Mouse (Mus musculus) splenic B cell, adult 2 months (primary cell): ENCODE data around the gene Asb9.

Source experiments
- DNase-seq: peaks from one replicate; pipeline ENCODE4 v3.0.0-alpha.2; 2011; ENCODE audit warnings: low read depth, low spot score
- H3K27me3 ChIP-seq: 2 replicates; pipeline ENCODE4 v1.6.1; 2012; ENCODE audit warnings: mild to moderate bottlenecking, low read length, moderate library complexity, mixed read lengths; ENCODE audit not compliant: control insufficient read depth, poor library complexity, insufficient read depth, severe bottlenecking
- H3K36me3 ChIP-seq: 2 replicates; pipeline ENCODE4 v1.6.1; 2012; ENCODE audit warnings: mild to moderate bottlenecking, low read length, moderate library complexity, mixed read lengths; ENCODE audit not compliant: control insufficient read depth, poor library complexity, insufficient read depth, severe bottlenecking

Gene Asb9

GRCm38 (mm10) chrX:164505709-164506498, at the start of gene Asb9:
Gene Asb9 (plus strand): TSS chrX:164506327.
- Histone ChIP-seq H3K27me3 (no peaks in the 10 kb centered on the region), H3K36me3 (no peaks in the 10 kb centered on the region)
- DNase-seq, result no peak

GRCm38 (mm10) chrX:164459205-164459878, 46.8 kb upstream of the Asb9 start:
- no peak for DNase-seq
- Histone ChIP-seq H3K27me3 (no peaks in the 10 kb centered on the region), H3K36me3 (no peaks in the 10 kb centered on the region)

GRCm38 (mm10) chrX:164502258-164502657, 3.9 kb upstream of the Asb9 start:
- no peak for DNase-seq
- no peaks in the 10 kb centered on the region for H3K36me3 ChIP-seq
- H3K27me3 ChIP-seq, result no peaks in the 10 kb centered on the region

GRCm38 (mm10) chrX:164507068-164507467, 941 bp downstream of the Asb9 start:
- Histone ChIP-seq H3K36me3 (no peaks in the 10 kb centered on the region), H3K27me3 (no peaks in the 10 kb centered on the region)
- DNase-seq, result no peak

- Histone ChIP-seq H3K27me3 (no peaks in the 10 kb centered on the region), H3K36me3 (no peaks in the 10 kb centered on the region)
- no peak for DNase-seq
These were observed 2.6 kb downstream of the Asb9 start for GRCm38 (mm10) chrX:164508728-164509127.

- Histone ChIP-seq H3K27me3 (no peaks in the 10 kb centered on the region), H3K36me3 (no peaks in the 10 kb centered on the region)
- no peak for DNase-seq
These were observed 16.0 kb downstream of the Asb9 start for GRCm38 (mm10) chrX:164522138-164522537.

GRCm38 (mm10) chrX:164526566-164526965, 20.4 kb downstream of the Asb9 start:
- no peaks in the 10 kb centered on the region for H3K36me3 ChIP-seq
- DNase-seq, result no peak

GRCm38 (mm10) chrX:164541436-164542317, 35.5 kb downstream of the Asb9 start:
- Histone ChIP-seq H3K36me3 (no peaks in the 10 kb centered on the region), H3K27me3 (no peaks in the 10 kb centered on the region)
- DNase-seq, result peak; percentile 35

More at GRCm38 (mm10) chrX:164526566-164526965, 20.4 kb downstream of the Asb9 start:
- no peaks in the 10 kb centered on the region for H3K27me3 ChIP-seq

GRCm38 (mm10) chrX:164570195-164570594, 64.1 kb downstream of the Asb9 start:
- DNase-seq, result no peak
- Histone ChIP-seq H3K36me3 (no peaks in the 10 kb centered on the region), H3K27me3 (no peaks in the 10 kb centered on the region)

GRCm38 (mm10) chrX:164576967-164577366, 70.8 kb downstream of the Asb9 start:
- no peaks in the 10 kb centered on the region for H3K36me3 ChIP-seq
- no peaks in the 10 kb centered on the region for H3K27me3 ChIP-seq
- DNase-seq, result no peak
